Mouse (Mus musculus) midbrain, embryonic 10.5 days (tissue): Measurements from ENCODE around the gene Bcl2l12. TPM values are rescaled to one million over a fixed set of nuclear protein-coding genes. Genes with fewer than 3 reads are reported as not detected.
A peak's percentile ranks its signal among the peaks of the same experiment; 100 is the strongest.

ENCODE experiments used
- DNase-seq: peaks from one replicate; pipeline ENCODE4 v3.0.0-alpha.2; 2017; ENCODE audit warnings: low spot score
- H3K27ac ChIP-seq: fragments of 300-500 bp; sonication (generic); replicated peaks from 2 replicates; pipeline ENCODE4 v1.5.1; 2016; ENCODE audit warnings: mild to moderate bottlenecking
- H3K27me3 ChIP-seq: fragments of 300-500 bp; sonication (generic); 2 replicates; pipeline ENCODE4 v1.6.1; 2016; ENCODE audit warnings: low read depth, mild to moderate bottlenecking; ENCODE audit not compliant: poor library complexity, severe bottlenecking
- H3K36me3 ChIP-seq: fragments of 300-500 bp; sonication (generic); 2 replicates; pipeline ENCODE4 v1.6.1; 2016; ENCODE audit warnings: mild to moderate bottlenecking, moderate library complexity
- H3K4me1 ChIP-seq: fragments of 300-500 bp; sonication (generic); 2 replicates; pipeline ENCODE4 v1.6.1; 2016
- H3K4me3 ChIP-seq: fragments of 300-500 bp; sonication (generic); 2 replicates; pipeline ENCODE4 v1.5.1; 2016; ENCODE audit warnings: mild to moderate bottlenecking, moderate library complexity
- H3K9me3 ChIP-seq: fragments of 300-500 bp; sonication (generic); replicated peaks from 2 replicates; pipeline ENCODE4 v1.6.1; 2016; ENCODE audit warnings: mild to moderate bottlenecking
- WGBS: fragments of 180-500 bp; shearing (Covaris S2); methylation state at CpG from one replicate; pipeline ENCODE4 v1.1.7; 2016; 5-methylcytosine and 5-hydroxymethylcytosine counted together
- polyA plus RNA-seq: library from polyadenylated mRNA; unstranded; fragments of >200 nt; fragmentation: Nextera tagmentation; extraction: Ambion mirVana; gene quantifications from 2 replicates; pipeline ENCODE4 v1.2.1, GENCODE M21; 2016

Bcl2l12 gene
- 77.4 and 78.4 TPM in 2 replicates for polyA plus RNA-seq

GRCm38 (mm10) chr7:44998501-44998955 lies at the start of gene Bcl2l12:
TSS of gene Bcl2l12 (minus strand) at chr7:44998712.
- Histone ChIP-seq H3K4me3 (peak within 1 kb of the TSS; percentile 73), H3K36me3 (peaks cover 74% of the 10 kb centered on the region), H3K27ac (peak within 1 kb of the TSS; percentile 95), H3K9me3 (no peaks in the 10 kb centered on the region), H3K27me3 (no peaks in the 10 kb centered on the region), H3K4me1 (peaks cover 41% of the 10 kb centered on the region)
- WGBS: 6% methylated on average over 18 of the region's 18 CpGs
- peak; percentile 61 for DNase-seq

GRCm38 (mm10) chr7:45047491-45047890 lies 49.0 kb upstream of the Bcl2l12 start:
- Histone ChIP-seq H3K27me3 (no peaks in the 10 kb centered on the region), H3K36me3 (peaks cover 87% of the 10 kb centered on the region), H3K4me3 (no peak overlapping the region), H3K9me3 (no peaks in the 10 kb centered on the region), H3K27ac (no peak overlapping the region), H3K4me1 (peaks cover 31% of the 10 kb centered on the region)
- 98% methylated on average over 14 of the region's 14 CpGs for WGBS
- no peak for DNase-seq

GRCm38 (mm10) chr7:45046853-45047350 lies 48.4 kb upstream of the Bcl2l12 start:
- Histone ChIP-seq H3K36me3 (peaks cover 93% of the 10 kb centered on the region), H3K27ac (no peak overlapping the region), H3K4me1 (peaks cover 28% of the 10 kb centered on the region), H3K9me3 (no peaks in the 10 kb centered on the region), H3K27me3 (no peaks in the 10 kb centered on the region), H3K4me3 (peak overlapping the region; percentile 14; the same call in 1 of the 2 replicates)
- no peak for DNase-seq
- WGBS: 95% methylated on average over 26 of the region's 26 CpGs

GRCm38 (mm10) chr7:45045741-45046140 lies 47.2 kb upstream of the Bcl2l12 start:
- peaks cover 100% of the 10 kb centered on the region for H3K36me3 ChIP-seq
- no peaks in the 10 kb centered on the region for H3K9me3 ChIP-seq
- no peaks in the 10 kb centered on the region for H3K27me3 ChIP-seq
- peaks cover 16% of the 10 kb centered on the region for H3K4me1 ChIP-seq
- no peak for DNase-seq
- no peak overlapping the region for H3K27ac ChIP-seq
- WGBS: 96% methylated on average over 22 of the region's 22 CpGs
- 0 out of 2 replicates have a peak overlapping the region, but pooled peaks have one; percentile 11 for H3K4me3 ChIP-seq

- H3K27ac ChIP-seq: no peak overlapping the region
- peaks cover 100% of the 10 kb centered on the region for H3K36me3 ChIP-seq
- H3K27me3 ChIP-seq: no peaks in the 10 kb centered on the region
- H3K4me1 ChIP-seq: no peaks in the 10 kb centered on the region
- DNase-seq: no peak
- no peaks in the 10 kb centered on the region for H3K9me3 ChIP-seq
- WGBS: 98% methylated on average over 14 of the region's 14 CpGs
- H3K4me3 ChIP-seq: peak overlapping the region; percentile 14; the same call in 1 of the 2 replicates
Observed at GRCm38 (mm10) chr7:45043307-45043706, 44.8 kb upstream of the Bcl2l12 start.

GRCm38 (mm10) chr7:45040851-45041250 lies 42.3 kb upstream of the Bcl2l12 start:
- WGBS: 95% methylated on average over 9 of the region's 9 CpGs
- no peak overlapping the region for H3K27ac ChIP-seq
- H3K36me3 ChIP-seq: peaks cover 100% of the 10 kb centered on the region
- H3K9me3 ChIP-seq: no peaks in the 10 kb centered on the region
- no peaks in the 10 kb centered on the region for H3K4me1 ChIP-seq
- no peak overlapping the region for H3K4me3 ChIP-seq
- DNase-seq: no peak
- no peaks in the 10 kb centered on the region for H3K27me3 ChIP-seq

GRCm38 (mm10) chr7:45038411-45038810 lies 39.9 kb upstream of the Bcl2l12 start:
- H3K36me3 ChIP-seq: peaks cover 100% of the 10 kb centered on the region

GRCm38 (mm10) chr7:45037720-45038361 lies 39.3 kb upstream of the Bcl2l12 start:
- H3K27me3 ChIP-seq: no peaks in the 10 kb centered on the region
- DNase-seq: peak; percentile 63
- H3K9me3 ChIP-seq: no peaks in the 10 kb centered on the region
- WGBS: 78% methylated on average over 7 of the region's 7 CpGs
- H3K36me3 ChIP-seq: peaks cover 100% of the 10 kb centered on the region
- no peak overlapping the region for H3K27ac ChIP-seq
- no peaks in the 10 kb centered on the region for H3K4me1 ChIP-seq
- no peak overlapping the region for H3K4me3 ChIP-seq

More at GRCm38 (mm10) chr7:45038411-45038810, 39.9 kb upstream of the Bcl2l12 start:
- no peak overlapping the region for H3K4me3 ChIP-seq
- no peaks in the 10 kb centered on the region for H3K9me3 ChIP-seq
- no peaks in the 10 kb centered on the region for H3K4me1 ChIP-seq
- no peak for DNase-seq
- H3K27ac ChIP-seq: no peak overlapping the region
- 94% methylated on average over 9 of the region's 9 CpGs for WGBS
- no peaks in the 10 kb centered on the region for H3K27me3 ChIP-seq

GRCm38 (mm10) chr7:45036702-45037101 lies 38.2 kb upstream of the Bcl2l12 start:
- no peaks in the 10 kb centered on the region for H3K4me1 ChIP-seq
- DNase-seq: no peak
- no peaks in the 10 kb centered on the region for H3K27me3 ChIP-seq
- H3K36me3 ChIP-seq: peaks cover 100% of the 10 kb centered on the region
- no peak overlapping the region for H3K27ac ChIP-seq
- H3K9me3 ChIP-seq: no peaks in the 10 kb centered on the region
- 91% methylated on average over 11 of the region's 11 CpGs for WGBS
- H3K4me3 ChIP-seq: no peak overlapping the region

GRCm38 (mm10) chr7:45035631-45036030 lies 37.1 kb upstream of the Bcl2l12 start:
- Histone ChIP-seq H3K27ac (no peak overlapping the region), H3K4me1 (no peaks in the 10 kb centered on the region), H3K27me3 (no peaks in the 10 kb centered on the region), H3K36me3 (peaks cover 100% of the 10 kb centered on the region), H3K4me3 (no peak overlapping the region), H3K9me3 (no peaks in the 10 kb centered on the region)
- no peak for DNase-seq
- 94% methylated on average over 3 of the region's 3 CpGs for WGBS

- Histone ChIP-seq H3K9me3 (no peaks in the 10 kb centered on the region), H3K4me1 (no peaks in the 10 kb centered on the region), H3K27ac (no peak overlapping the region), H3K36me3 (peaks cover 100% of the 10 kb centered on the region), H3K27me3 (no peaks in the 10 kb centered on the region), H3K4me3 (no peak overlapping the region)
- WGBS: 93% methylated on average over 19 of the region's 19 CpGs
- no peak for DNase-seq
Observed at GRCm38 (mm10) chr7:45033722-45034359, 35.3 kb upstream of the Bcl2l12 start.

- no peaks in the 10 kb centered on the region for H3K9me3 ChIP-seq
- H3K27me3 ChIP-seq: no peaks in the 10 kb centered on the region
- H3K4me3 ChIP-seq: no peak overlapping the region
- 95% methylated on average over 8 of the region's 8 CpGs for WGBS
- H3K27ac ChIP-seq: no peak overlapping the region
- DNase-seq: no peak
- peaks cover 97% of the 10 kb centered on the region for H3K36me3 ChIP-seq
- peaks cover 6% of the 10 kb centered on the region; the same call in 1 of the 2 replicates for H3K4me1 ChIP-seq
Observed at GRCm38 (mm10) chr7:45030857-45031256, 32.3 kb upstream of the Bcl2l12 start.

GRCm38 (mm10) chr7:45029995-45030394 lies 31.5 kb upstream of the Bcl2l12 start:
- 94% methylated on average over 6 of the region's 6 CpGs for whole genome bisulfite sequencing
- Histone ChIP-seq H3K27me3 (no peaks in the 10 kb centered on the region), H3K4me1 (peaks cover 9% of the 10 kb centered on the region; the same call in 1 of the 2 replicates), H3K36me3 (peaks cover 88% of the 10 kb centered on the region), H3K27ac (no peak overlapping the region), H3K9me3 (no peaks in the 10 kb centered on the region), H3K4me3 (no peak overlapping the region)
- no peak for DNase-seq
